Mouse (Mus musculus): Measurements from ENCODE around the gene Itga11. TPM values are rescaled to one million over a fixed set of nuclear protein-coding genes. Genes with fewer than 3 reads are reported as not detected.
A peak's percentile ranks its signal among the peaks of the same experiment; 100 is the strongest.

Itga11 gene
- polyA plus RNA-seq, 1 experiment, result 2.3 TPM

DNA sequence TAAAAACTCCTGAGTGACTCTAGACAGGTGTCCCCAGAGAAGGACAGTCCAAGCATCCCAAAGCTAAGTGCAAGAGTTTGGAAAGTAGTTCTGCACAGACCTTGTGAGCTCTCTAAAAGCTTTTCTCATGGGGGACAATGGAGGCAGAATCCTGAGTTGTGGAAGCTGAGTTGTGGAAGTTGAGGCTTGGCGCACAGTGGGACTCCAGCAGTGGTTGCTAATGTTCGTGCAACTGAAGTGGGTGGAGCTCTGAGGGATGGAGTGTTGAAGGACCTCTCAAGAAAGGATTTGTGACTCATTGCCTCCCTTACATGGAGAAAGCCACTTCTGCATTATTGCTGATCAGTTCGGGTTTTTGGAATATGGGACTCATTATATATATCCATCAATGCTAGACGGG is 1.8 kb downstream of the Itga11 start:
- DNase-seq (ENCODE audit: low read depth), result no peak

DNA sequence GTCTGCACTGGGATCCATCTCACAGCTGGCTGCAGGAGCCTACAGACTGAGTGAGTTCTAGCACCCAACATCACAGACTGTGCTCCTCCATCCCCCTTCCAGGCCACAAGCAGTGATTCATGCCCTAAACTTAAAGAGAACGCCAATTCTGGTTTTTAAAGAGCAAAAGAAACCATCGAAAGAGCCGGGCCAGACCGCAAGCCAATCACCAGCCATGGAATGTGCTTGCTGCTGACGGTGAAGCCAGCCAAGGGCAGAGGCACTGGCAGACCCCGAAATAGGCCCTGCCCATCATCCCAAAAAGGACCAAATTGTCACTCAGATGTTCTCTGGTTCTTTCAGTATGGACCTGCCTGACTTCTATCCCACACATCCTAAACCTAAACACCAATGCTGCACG is 6.7 kb downstream of the Itga11 start:
- DNase-seq (ENCODE audit: low read depth), result no peak

DNA sequence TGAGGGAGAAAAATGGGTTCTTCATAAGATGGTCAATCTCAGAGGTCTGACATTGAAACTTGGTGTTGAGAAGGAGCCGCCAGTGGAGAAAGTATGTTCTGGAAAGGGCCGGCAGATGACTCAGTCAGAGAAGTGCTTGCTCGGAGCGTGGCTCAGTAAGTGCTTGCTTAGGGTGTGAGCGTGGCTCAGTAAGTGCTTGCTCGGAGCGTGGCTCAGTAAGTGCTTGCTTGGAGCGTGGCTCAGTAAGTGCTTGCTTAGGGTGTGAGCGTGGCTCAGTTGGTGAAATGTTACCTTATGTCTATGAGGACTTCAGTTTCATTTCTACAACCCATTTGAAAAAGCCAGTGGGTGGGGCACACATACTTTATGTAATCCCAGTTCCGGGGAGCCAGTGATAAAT is 12.1 kb downstream of the Itga11 start:
- no peak for DNase-seq (ENCODE audit: low read depth)

DNA sequence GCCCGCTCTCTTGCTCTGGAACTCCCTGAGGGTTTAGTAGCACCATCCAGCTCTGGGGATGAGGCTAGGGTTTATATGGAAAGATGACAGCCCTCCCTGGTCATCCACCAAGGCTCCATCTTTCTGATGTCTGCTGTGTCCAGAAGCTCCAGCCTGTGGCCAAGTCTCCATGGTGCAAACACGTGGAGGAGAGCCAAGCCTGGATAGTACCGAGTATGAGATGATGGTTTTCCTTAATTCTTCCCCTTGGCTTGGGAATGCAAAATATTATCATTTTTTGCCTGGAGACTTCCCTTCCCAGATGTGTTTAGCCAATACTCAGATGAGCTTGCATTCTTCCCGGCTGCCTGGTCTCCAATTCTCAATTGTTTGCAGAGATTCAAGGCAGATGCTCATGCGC is 16.4 kb downstream of the Itga11 start:
- DNase-seq (ENCODE audit: low read depth), result no peak

DNA sequence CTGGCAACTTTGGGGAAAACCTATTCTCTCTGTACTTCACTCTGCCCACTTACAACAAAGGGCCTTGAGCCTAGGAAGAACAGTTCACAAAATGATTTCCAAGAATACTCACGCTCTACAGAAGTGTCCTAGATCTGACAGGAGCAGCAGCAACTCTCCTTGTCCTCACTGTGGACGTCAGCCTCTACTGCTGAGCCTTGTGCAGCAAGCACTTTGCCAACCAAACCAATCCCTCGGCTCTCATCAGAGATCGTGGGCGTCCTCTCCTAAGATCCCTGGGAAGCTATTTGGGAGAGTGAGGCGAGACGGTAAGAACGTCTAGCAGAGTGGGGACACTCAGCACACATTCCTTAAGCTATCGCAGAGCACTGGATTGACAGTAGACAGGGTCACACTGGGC is 17.6 kb downstream of the Itga11 start:
- DNase-seq (ENCODE audit: low read depth), result no peak

DNA sequence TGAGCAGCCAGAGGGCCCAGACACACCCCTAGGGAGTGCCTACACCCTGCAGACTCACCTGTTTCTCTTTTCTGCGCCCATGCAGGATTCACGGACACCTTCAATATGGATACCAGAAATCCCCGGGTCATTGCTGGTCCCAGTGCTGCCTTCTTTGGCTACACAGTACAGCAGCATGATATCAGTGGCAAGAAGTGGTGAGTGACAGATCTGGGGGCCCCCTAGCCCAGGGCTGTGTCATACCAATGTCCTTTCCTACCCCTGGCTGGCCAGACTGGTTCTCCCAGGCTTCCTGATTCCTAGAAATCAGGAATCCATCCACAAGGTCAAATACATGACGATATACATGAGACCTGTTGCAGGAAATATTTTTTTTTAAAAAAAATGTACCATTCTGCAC is 19.2 kb downstream of the Itga11 start:
- DNase-seq (ENCODE audit: low read depth), result no peak

DNA sequence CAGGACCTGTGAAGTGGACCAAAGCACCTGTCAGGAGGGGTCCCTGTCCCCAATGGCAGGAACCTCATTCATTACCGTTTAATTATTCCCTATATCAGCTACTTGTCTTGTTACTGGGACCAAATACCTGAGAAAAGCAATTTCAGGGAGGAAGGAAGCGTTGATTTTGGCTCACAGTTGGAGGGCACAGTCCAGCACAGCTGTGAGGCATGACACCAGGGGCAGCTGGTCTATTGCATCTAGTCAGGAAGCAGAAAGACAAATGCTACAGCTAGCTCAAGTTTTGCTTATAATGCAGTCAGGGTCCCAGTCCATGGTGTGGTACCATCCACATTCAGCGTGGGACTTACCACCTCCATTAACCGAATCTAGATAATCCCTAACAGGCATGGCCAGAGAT is 29.6 kb downstream of the Itga11 start:
- no peak for DNase-seq (ENCODE audit: low read depth)

DNA sequence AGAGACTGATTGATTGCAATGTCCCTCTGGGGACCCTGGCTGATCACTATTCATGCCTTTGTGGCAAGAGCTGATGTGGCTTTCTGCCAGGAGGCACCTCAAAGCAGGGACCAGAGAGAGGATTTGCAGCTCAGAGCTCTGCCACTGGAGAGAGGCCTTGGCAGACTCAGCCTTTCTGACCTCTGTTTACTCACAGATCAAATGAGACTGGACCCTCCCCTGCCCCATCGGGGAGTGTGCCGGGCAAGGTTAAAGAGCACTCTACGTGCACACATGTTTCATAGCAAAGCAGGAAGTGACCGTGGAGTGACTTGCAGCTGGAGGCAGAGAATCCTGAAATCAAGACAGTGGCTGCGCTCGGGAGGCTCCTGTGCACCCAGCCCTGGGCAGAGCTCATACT is 30.2 kb downstream of the Itga11 start:
- DNase-seq (ENCODE audit: low read depth), result no peak

DNA sequence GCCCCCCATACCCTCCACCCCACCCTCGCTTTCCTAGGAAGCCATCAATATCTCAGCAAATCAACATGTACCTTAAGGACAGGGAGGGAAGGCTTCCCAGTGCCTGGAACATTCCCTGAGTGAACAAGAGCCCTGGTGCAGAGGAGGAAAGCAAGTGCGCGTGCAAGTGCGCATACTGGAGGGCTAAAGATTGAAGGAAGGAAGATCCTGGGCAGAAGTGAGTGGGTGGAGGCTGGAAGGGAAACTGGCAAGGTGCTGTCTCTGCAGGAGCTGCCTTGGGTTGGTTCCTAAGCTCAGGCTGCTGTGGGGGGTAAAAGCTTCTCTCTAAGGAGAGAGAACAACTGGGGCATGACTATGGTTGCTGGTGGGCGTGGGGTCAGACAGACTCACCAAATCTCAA is 32.4 kb downstream of the Itga11 start:
- DNase-seq (ENCODE audit: low read depth), result no peak

DNA sequence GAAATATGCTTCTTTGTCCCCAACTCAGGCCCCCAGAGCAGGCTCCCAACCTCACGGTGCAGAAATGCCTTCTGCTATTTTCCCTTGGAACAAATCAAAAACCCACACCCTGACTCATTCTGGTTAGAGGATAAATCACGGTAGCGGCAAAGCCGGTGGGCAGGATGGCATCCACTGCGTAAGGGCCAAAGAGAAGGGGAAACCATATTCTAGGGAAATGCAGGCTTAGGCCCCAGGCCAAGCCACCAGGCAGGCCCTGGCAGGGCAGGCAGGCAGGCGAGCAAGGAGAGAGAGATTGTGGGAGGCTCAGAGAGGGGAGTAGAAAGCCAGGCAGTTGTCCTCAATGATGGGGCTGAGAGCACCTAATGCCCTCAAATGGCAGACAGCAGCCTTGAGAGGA is 34.7 kb downstream of the Itga11 start:
- DNase-seq (ENCODE audit: low read depth), result no peak

DNA sequence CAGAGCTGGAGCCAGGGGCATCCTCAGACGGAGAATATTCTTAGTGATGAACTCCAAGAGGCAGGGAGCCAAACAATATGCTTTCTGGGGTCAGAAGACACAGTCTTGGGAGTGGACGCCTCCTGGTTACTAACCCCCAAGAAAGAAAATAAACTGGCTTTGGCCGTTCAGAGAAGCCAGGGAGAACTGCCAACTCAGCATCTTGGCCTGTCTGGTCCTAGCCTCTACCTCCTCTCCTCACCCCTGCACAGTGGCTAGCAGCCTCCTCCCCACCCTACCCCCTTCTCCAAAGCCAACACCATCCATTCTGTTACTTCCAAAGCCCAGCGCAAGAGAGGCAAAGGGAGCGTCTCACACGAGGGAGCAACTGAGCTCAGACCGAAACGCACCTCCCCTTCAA is 35.4 kb downstream of the Itga11 start:
- DNase-seq (ENCODE audit: low read depth), result no peak

DNA sequence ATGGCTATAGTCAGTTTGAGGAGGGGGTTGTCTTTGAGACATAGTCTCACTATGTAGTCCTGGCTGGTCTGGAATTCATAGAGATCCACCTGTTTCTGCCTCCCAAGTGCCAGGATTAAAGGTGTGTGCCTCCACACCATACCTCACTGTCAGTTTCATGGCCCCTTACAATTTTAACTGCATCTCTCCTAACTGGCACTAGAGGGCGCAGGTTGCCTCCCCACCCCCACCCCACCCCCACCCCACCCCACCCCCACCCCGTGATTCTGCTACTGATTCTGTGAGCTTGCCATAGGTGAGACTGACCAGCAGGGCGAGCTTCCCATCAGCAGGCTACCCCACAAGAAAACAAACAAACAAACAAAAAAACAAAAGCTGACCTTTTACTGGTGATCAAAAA is 36.7 kb downstream of the Itga11 start:
- DNase-seq (ENCODE audit: low read depth), result no peak

DNA sequence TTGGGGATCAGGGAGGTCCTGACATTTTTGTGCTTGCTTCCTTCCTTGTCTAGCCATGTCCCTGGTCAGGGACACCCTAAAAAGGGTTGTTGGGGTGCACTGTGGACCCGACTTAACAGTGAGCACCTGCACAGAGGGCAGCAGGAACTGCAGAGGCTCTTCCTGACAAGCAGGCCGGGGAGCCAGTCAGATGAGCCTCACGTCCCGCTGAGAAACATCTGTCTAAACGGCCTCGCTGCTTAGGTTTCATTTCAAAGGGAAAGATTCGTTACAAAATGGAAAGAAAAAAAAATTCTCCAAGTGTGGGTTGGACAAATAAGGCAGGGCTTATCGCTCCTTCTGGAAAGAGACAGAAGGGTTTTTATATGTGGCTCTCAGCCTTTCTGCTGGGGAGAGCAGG is 40.4 kb downstream of the Itga11 start:
- DNase-seq (ENCODE audit: low read depth), result no peak

DNA sequence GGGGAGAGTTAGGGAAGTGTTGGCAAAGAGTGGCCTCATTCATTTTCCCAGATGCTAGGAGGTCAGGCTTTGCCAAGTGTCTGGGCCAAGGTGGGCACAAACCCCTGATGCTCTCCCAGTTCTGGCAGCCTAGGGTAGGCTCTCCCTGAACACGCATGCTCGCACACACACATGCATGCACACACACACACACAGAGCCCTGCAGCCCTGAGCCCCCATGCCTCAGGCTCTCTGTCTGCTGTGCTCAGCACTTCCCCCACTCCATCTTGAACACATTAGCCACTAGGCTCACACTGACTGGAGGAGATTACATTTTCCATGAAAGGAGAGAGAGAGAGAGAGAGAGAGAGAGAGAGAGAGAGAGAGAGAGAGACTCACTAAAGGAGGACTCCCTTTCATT is 44.2 kb downstream of the Itga11 start:
- DNase-seq (ENCODE audit: low read depth), result no peak

DNA sequence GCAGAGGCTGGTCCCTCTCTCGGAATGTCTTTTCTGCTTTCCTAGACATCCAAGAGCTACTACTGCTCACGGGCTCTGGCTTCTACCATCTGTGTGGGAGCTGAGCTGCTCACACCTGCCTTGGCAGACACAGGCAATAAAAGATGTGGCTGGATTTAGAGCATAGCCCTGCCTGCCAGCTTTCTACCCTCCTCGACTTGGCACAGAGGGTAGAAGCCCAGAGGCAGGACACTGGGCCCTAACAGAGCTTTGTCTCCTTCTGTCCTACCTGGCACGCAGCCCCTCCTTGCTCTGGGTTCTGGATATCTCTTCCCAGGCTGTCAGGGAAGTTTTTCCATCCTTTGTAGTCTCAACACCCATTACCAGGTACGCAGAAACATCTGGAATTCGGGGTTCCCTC is 45.1 kb downstream of the Itga11 start:
- peak; percentile 73 for DNase-seq (ENCODE audit: low read depth)

DNA sequence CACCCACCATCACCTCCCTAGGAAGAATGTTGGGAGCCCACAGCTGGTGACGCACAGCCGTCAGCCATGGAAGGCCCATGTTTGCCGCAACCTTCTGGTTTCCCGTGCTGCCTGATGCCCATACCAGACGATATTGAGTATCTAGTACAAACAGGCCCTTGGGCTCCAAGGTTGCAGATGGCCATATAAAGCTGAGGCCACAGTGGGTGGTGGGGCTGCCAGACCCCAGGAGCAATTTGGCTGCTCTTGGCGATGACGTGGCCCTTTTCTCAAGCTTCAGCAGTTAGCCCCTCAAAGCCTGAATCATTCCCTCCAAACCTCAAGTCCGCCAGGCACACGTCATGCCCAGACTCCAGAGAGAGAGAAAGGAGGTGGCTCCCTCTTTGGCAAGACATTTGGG is 46.5 kb downstream of the Itga11 start:
- no peak for DNase-seq (ENCODE audit: low read depth)

DNA sequence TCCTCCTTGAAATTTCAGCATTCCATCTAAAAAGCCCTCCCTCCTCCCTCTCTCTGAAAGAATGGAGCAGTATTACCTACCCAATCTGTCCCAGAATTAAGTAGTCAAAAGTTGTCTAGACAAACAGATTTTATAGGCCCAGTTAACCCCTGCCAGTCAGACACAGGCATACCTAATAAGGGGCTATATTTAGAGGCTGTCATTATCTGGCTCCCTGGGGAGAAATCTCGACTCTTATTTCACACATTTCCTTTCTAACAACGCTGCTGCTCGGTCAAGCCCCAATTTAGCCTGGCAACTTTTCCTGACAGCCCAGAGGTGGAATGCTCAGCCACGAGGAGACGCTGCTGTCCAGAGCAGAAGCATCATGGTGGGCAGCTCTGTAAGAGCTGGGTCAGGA is 47.6 kb downstream of the Itga11 start:
- no peak for DNase-seq (ENCODE audit: low read depth)

DNA sequence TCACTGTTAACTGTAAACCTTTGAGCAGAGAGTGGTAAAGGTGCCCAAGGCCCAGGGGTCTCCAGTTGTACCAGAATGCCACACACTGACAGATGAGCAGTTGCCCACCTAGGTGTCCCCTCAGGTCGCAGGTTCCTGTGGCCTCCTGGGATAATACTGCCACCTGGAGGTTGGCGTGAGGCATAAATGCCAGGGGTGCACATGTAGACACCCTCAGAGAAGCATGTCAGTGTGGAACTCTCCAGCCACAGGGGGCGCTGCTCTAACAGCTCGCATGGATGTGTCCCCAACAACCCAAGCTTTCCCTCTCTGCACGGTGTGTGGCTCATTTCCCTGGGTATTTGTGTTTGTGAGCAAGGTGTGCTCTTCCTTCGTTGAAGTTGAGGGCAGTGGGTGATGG is 48.8 kb downstream of the Itga11 start:
- no peak for DNase-seq (ENCODE audit: low read depth)

DNA sequence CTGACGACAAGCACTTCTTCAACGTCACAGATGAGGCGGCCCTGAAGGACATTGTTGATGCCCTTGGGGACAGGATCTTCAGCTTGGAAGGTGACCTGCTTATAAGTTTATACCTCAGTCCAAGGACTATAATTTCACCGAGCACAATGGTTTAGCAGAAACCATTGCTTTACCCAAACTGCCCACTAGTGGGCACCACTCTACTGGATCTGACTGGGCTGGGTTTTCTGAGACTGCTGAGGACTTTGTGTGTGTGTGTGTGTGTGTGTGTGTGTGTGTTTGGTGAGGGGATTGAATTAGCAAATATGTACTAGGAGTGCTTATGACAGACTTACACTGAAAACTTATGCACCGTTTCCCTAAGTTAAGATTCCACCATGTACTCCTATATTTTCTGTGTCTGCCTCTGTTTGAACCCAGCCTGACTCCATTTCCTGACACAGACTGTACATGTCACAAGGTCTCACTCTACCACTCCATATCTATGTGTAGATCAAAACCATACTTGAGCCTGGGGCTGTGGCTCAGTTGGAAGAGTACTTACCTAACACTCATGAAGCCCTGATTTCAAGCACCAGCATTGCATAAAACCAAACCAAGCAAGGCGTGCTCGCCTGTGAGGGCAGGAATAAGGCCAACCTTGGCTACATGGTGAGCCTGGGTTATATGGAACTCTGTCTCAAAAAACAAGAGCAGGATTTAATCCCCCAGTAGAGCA is 67.1 kb downstream of the Itga11 start:
- peak; percentile 55 for DNase-seq (ENCODE audit: low read depth)

DNA sequence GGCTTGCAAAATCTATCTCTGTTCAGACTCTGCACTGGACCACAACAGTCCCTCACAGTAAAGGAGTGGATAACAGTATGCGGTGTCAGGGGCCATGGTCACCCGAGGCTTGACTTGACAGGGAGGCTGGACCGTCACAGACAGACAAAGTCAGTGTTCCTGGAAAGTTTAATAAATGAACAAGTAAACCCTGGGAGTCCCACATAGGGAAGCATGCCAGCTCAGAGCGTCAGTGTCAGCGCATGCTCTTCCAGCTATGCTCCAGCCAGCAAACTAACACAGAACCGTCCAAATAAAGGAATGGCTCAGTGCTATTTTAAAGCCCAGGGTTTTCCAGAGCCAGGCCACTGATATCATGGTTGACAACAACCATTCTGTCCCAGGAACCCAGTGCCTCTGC is 69.0 kb downstream of the Itga11 start:
- DNase-seq (ENCODE audit: low read depth), result no peak

DNA sequence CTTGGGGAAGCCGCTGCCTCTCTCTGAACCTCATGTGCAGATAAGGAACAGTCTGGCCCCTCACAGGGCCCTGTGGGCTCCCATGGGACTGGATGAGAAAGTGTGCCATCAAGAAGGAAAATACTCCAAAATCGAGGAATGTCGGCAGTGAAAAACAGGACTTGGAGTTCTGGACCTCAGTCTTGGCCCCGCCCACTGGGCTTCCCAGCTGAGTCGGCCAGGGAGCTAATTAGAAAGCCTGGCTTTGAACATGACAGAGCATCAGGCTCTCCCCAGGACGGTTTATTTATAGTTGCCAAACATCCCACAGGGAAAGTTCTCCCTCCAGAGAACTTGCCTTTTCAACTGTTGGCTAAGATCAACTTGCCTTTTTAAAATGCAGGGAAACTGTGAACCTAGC is 72.0 kb downstream of the Itga11 start:
- DNase-seq (ENCODE audit: low read depth), result no peak

DNA sequence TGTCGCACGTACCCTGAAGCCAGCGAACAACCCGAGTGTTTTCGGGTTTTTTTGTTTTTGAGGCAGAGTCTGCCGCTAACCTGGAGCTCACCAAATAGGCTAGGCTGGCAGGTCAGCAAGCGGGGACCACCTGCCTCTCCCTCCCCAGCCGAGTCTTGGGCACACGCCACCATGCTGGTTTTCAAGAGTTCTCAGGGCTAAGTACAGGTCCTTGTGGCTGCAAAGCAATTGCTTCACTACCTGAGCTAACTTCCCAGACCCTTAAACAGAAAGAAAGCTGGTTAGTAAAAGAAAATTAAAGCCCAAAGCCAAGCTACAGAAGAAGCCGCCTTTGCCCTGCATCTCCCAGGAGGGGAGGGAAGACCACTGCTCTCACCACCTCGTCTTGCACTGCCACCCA is 72.8 kb downstream of the Itga11 start:
- no peak for DNase-seq (ENCODE audit: low read depth)

DNA sequence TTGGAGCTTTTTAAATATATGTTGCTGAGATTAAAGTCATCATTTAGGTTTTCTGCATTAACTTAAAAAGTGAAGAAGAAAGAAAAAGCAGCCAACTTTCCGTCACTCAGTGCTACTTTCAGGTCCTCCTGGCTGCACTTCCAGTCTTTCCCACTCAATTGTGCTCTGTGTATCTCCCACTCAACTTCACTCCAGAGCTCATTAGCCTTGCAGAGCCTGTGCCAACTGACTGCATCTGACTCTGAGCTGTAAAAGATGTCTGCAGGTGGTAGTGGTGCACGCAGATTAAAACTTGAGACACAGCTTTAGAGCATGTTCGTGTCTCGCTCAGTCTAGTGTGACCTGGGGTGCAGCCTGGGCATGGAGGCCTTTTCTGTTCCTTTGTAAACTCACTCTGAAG is 80.7 kb downstream of the Itga11 start:
- no peak for DNase-seq (ENCODE audit: low read depth)

DNA sequence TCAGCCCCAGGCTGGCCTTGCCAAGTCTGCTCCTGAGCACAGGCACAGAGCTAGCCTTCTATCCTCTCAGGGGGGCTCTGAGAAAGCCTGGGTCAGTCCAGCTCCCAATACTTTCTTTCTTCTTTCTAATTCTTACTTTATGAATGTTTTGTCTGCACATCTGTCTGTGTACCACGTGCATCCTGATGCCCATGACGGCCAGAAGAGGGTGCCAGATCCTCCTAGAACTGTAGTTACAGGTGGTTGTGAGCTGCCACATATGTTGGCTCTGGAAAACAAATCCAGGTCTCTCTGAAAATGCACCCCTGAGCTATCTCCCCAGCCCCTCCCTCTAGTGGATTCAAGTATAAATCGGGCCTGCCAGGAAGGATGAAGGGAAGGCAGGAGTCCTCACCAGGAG is 82.0 kb downstream of the Itga11 start:
- DNase-seq (ENCODE audit: low read depth), result no peak

DNA sequence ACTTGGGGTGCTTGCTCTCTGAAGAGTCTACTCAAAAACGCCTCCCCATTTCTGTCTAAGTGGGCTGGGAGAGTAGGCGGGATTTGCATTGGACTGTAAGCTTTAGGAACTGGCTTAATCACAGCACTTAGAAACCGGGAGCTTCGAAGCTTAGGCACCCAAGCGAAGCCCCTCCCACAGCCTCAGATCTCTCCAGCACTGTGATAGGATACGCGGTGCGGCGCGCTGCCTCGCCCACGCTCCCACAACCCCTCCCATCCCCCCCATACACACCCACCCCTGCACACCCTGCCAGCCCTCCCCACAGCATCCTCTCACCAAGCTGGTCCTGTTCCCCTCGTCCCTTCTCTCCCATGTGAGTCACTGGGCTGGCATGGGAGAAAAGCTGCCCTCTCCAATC is 85.9 kb downstream of the Itga11 start:
- DNase-seq (ENCODE audit: low read depth), result no peak
